Mouse (Mus musculus) erythroblast, adult 5-6 weeks (primary cell): Measurements from ENCODE around the gene Mrpl28. TPM values are rescaled to one million over a fixed set of nuclear protein-coding genes. Genes with fewer than 3 reads are reported as not detected.
"Not testable (repeated sequence)": the region's sequence is repeated elsewhere in the genome, so short reads cannot be mapped to it uniquely, and the experiment has no call there.

Source experiments
- ATAC-seq: replicated peaks from 2 replicates; pipeline ENCODE4 v1.8.0; 2016; ENCODE audit warnings: moderate number of reproducible peaks, mild to moderate bottlenecking, moderate TSS enrichment, inconsistent platforms; ENCODE audit not compliant: poor library complexity, low FRiP score, severe bottlenecking
- total RNA-seq, 2 experiments: library from RNA; stranded (forward) in 1 of 2; stranded (reverse) in 1 of 2; fragments of 150-400 nt in 1 of 2; fragments of 200-764, 138-1000 nt in 1 of 2; gene quantifications; 2 replicates each; pipeline versions ENCODE4 v1.2.3 to v1.2.4; 2015 to 2017; ENCODE audit warnings: low replicate concordance in 2 of 2

Mrpl28 gene
- total RNA-seq, 2 experiments from 2014 or later: 10.1 to 21.7 TPM

DNA sequence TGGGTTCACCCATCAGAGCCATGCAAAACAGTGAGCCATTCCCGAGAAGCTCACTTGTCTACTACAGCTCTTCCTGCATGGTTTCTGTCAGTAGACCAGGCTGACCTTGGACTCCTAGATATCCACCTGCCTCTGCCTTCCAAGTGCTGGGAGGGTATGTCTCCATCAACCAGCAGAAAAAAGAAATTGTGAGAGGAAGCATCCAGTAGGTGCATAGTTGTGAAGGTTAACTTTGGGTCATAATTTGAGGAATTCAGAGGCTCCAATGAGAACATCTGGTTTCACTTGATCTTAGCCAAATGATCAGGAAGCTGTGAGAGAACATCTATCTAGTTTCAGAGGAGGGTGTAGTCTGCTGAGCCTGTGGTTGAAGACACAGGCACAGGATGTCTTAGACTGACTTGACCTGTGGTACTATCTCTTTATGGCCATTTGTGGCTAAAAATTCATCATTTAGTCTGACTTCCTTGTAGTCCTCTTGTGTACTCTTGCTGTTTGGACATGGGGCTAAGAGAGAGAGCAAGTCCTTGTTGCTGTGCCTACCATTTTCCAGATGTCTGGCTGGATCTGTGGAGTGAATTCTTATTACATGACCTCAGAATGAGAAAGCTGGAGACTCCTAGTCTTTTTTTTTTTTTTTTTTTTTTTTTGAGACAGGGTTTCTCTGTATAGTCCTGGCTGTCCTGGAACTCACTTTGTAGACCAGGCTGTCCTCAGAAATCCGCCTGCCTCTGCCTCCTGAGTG is 28.8 kb downstream of the Mrpl28 start:
- ATAC-seq: no peak

DNA sequence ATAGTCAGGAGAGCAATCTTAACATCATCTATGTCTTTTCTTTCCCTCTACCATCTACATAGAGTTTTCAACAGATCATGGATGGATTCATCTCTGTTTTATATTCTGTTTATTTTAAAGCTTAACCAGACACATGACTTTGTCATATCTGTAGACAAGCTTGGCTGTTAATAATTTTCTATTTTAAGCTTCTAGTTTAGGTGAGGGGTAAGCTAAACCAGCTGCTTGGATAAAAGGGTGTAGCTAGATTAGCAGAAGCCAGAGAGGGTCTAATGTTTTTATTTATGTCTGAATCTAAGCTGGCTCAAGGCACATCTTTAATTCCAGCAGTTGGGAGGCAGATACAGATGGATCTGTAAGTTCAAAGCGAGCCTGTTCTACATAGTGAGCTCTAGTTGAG is 39.4 kb downstream of the Mrpl28 start:
- no peak for ATAC-seq

- ATAC-seq: no peak
These were observed 44.7 kb downstream of the Mrpl28 start for GRCm38 (mm10) chr17:26168039-26168438.

DNA sequence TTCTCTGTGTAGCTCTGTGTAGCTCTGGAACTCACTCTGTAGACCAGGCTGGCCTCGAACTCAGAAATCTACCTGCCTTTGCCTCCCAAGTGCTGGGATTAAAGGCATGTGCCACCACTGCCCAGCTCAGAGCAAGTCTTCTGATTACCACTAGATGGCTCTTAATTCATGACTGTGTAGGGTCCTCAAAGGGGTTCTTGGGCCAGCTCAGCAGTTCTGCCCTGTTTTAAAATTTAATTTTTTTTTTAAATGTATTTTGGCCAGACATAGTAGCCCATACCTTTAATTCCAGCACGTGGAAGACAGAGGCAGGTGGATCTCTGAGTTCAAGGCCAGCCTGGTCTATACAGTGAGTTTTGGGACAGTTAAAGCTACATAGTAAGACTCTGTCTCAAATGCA is 51.9 kb downstream of the Mrpl28 start:
- not testable (repeated sequence) for ATAC-seq

Other genes starting within 250 kb of the Mrpl28 start
- 7.3 and 9.4 TPM in 2 replicates for gene Mettl26, start 248.4 kb upstream of the Mrpl28 start, total RNA-seq (2015; ENCODE audit: low replicate concordance)
- 3.7 and 5.3 TPM in 2 replicates for gene Mettl26, start 248.4 kb upstream of the Mrpl28 start, total RNA-seq (2017; ENCODE audit: low replicate concordance)
- not detected in 2 replicates for gene Wfikkn1, start 242.6 kb upstream of the Mrpl28 start, total RNA-seq (2015; ENCODE audit: low replicate concordance)
- gene Wfikkn1, start 242.6 kb upstream of the Mrpl28 start, total RNA-seq (2017; ENCODE audit: low replicate concordance): 1.0 TPM in 1 of 2 replicates, not detected in the other
- gene Rab40c, start 203.8 kb upstream of the Mrpl28 start, total RNA-seq (2015; ENCODE audit: low replicate concordance): 2.3 and 6.7 TPM in 2 replicates
- gene Rab40c, start 203.8 kb upstream of the Mrpl28 start, total RNA-seq (2017; ENCODE audit: low replicate concordance): 1.2 and 1.5 TPM in 2 replicates
- 1,336 and 1,664 TPM in 2 replicates for gene Pigq, start 178.6 kb upstream of the Mrpl28 start, total RNA-seq (2015; ENCODE audit: low replicate concordance)
- 1,480 and 1,728 TPM in 2 replicates for gene Pigq, start 178.6 kb upstream of the Mrpl28 start, total RNA-seq (2017; ENCODE audit: low replicate concordance)
- gene Nhlrc4, start 178.5 kb upstream of the Mrpl28 start, total RNA-seq (2015; ENCODE audit: low replicate concordance): 49.2 and 66.7 TPM in 2 replicates
- gene Nhlrc4, start 178.5 kb upstream of the Mrpl28 start, total RNA-seq (2017; ENCODE audit: low replicate concordance): 40.7 and 62.0 TPM in 2 replicates
- gene A930017K11Rik, start 170.9 kb upstream of the Mrpl28 start, total RNA-seq (2015; ENCODE audit: low replicate concordance): not detected in 2 replicates
- gene A930017K11Rik, start 170.9 kb upstream of the Mrpl28 start, total RNA-seq (2017; ENCODE audit: low replicate concordance): not detected in 2 replicates
- 1.2 and 1.5 TPM in 2 replicates for gene Capn15, start 137.7 kb upstream of the Mrpl28 start, total RNA-seq (2015; ENCODE audit: low replicate concordance)
- 1.4 and 2.4 TPM in 2 replicates for gene Capn15, start 137.7 kb upstream of the Mrpl28 start, total RNA-seq (2017; ENCODE audit: low replicate concordance)
- not detected in 2 replicates for gene Rab11fip3, start 53.9 kb upstream of the Mrpl28 start, total RNA-seq (2015; ENCODE audit: low replicate concordance)
- 0.17 and 0.42 TPM in 2 replicates for gene Rab11fip3, start 53.9 kb upstream of the Mrpl28 start, total RNA-seq (2017; ENCODE audit: low replicate concordance)
- gene Decr2, start 33.2 kb upstream of the Mrpl28 start, total RNA-seq (2015; ENCODE audit: low replicate concordance): 3.1 TPM in 1 of 2 replicates, not detected in the other
- gene Decr2, start 33.2 kb upstream of the Mrpl28 start, total RNA-seq (2017; ENCODE audit: low replicate concordance): 0.42 and 3.2 TPM in 2 replicates
- gene Nme4, start 27.9 kb upstream of the Mrpl28 start, total RNA-seq (2015; ENCODE audit: low replicate concordance): 10.0 and 15.9 TPM in 2 replicates
- gene Nme4, start 27.9 kb upstream of the Mrpl28 start, total RNA-seq (2017; ENCODE audit: low replicate concordance): 4.2 and 5.2 TPM in 2 replicates
- 9.6 and 13.2 TPM in 2 replicates for gene Tmem8, start 10.2 kb upstream of the Mrpl28 start, total RNA-seq (2015; ENCODE audit: low replicate concordance)
- gene Tmem8, start 10.2 kb upstream of the Mrpl28 start, total RNA-seq (2017; ENCODE audit: low replicate concordance): 4.3 and 5.0 TPM in 2 replicates
- gene Axin1, start 15.2 kb downstream of the Mrpl28 start, total RNA-seq (2015; ENCODE audit: low replicate concordance): 5.6 and 6.3 TPM in 2 replicates
- 29.1 and 33.9 TPM in 2 replicates for gene Axin1, start 15.2 kb downstream of the Mrpl28 start, total RNA-seq (2017; ENCODE audit: low replicate concordance)
- gene Pdia2, start 75.6 kb downstream of the Mrpl28 start, total RNA-seq (2015; ENCODE audit: low replicate concordance): 6.5 TPM in 1 of 2 replicates, not detected in the other
- gene Pdia2, start 75.6 kb downstream of the Mrpl28 start, total RNA-seq (2017; ENCODE audit: low replicate concordance): 0.56 and 5.1 TPM in 2 replicates
- not detected in 2 replicates for gene Rgs11, start 79.5 kb downstream of the Mrpl28 start, total RNA-seq (2015; ENCODE audit: low replicate concordance)
- gene Rgs11, start 79.5 kb downstream of the Mrpl28 start, total RNA-seq (2017; ENCODE audit: low replicate concordance): 1.7 TPM in 1 of 2 replicates, not detected in the other
- gene Arhgdig, start 84.3 kb downstream of the Mrpl28 start, total RNA-seq (2015; ENCODE audit: low replicate concordance): not detected in 2 replicates
- not detected in 2 replicates for gene Arhgdig, start 84.3 kb downstream of the Mrpl28 start, total RNA-seq (2017; ENCODE audit: low replicate concordance)
- gene Fam234a, start 120.7 kb downstream of the Mrpl28 start, total RNA-seq (2015; ENCODE audit: low replicate concordance): 2.3 and 4.2 TPM in 2 replicates
- 2.4 and 4.8 TPM in 2 replicates for gene Fam234a, start 120.7 kb downstream of the Mrpl28 start, total RNA-seq (2017; ENCODE audit: low replicate concordance)
- gene Luc7l, start 129.4 kb downstream of the Mrpl28 start, total RNA-seq (2015; ENCODE audit: low replicate concordance): 11.7 and 16.3 TPM in 2 replicates
- 18.1 and 27.2 TPM in 2 replicates for gene Luc7l, start 129.4 kb downstream of the Mrpl28 start, total RNA-seq (2017; ENCODE audit: low replicate concordance)